Mouse (Mus musculus) adrenal gland, postnatal 14 days (tissue): ENCODE measurements around the gene Ifi44. TPM values are rescaled to one million over a fixed set of nuclear protein-coding genes. Genes with fewer than 3 reads are reported as not detected.

Source experiments
- DNase-seq: peaks from one replicate; pipeline ENCODE4 v3.0.0; 2021; ENCODE audit warnings: mixed read lengths
- long read RNA-seq, 2 experiments: library from polyadenylated mRNA; stranded (forward); transcript quantifications; one replicate each; pipeline ENCODE4 v2.0.0; 2021
- total RNA-seq: library from RNA; stranded (reverse); gene quantifications from 2 replicates; pipeline ENCODE4 v1.2.3, GENCODE M21; 2021

The Ifi44 gene
- 2.0 and 2.7 TPM in 2 replicates for total RNA-seq
- long read RNA-seq, experiment 1, partial matches to known transcripts = 0 of 3 reads
- long read RNA-seq, experiment 1, other reads (novel, unspliced or antisense) = 1 of 3 reads
- long read RNA-seq, experiment 2 = 0 reads

GRCm38 (mm10) chr3:151749737-151750136, at the start of gene Ifi44:
Gene Ifi44, minus strand, starts transcription at chr3:151749960.
- DNase-seq = peak; percentile 39

DNA sequence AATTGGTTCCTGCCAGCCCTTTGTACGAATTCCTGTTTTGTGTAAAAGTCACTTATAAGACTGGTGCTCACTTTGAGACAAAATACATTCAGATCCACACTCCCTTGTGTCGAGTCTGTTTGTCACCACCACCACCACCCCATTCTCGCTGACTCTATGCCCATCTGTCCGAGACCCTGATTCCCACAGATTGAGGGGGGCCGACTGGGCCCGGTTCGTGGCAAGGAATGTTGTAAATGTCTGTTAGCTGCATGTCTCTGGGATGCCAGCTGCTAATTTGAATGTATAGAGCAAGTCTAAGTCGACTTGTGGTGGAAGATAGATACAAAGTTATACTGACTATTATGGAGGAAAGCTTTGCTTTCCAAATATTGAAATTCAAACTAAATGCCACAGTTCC, 38.9 kb upstream of the Ifi44 start:
- DNase-seq = no peak

DNA sequence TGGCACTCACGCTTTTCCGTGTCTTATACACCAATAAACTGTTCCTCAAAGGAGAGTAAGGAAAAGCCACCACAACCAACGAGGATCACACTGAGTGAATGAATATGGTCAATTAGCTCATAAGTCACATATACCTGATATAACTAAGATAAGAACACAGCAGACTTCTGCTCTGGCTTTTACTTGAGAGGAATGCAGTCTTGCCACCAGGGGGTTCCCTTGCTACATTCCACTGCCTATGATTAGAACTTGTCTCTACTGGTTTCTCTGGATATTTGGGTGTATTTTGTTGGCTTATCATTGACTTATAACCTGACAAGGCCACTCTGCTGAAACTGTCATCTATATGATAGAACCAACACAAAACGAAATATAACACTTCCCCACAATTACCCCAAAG, 25.3 kb upstream of the Ifi44 start:
- peak; percentile 21 for DNase-seq

GRCm38 (mm10) chr3:151771074-151771473, 21.3 kb upstream of the Ifi44 start:
- DNase-seq = peak; percentile 65

GRCm38 (mm10) chr3:151748514-151748913, 1.2 kb downstream of the Ifi44 start:
- no peak for DNase-seq

GRCm38 (mm10) chr3:151746058-151746457, 3.7 kb downstream of the Ifi44 start:
- no peak for DNase-seq

- no peak for DNase-seq
These were observed 7.5 kb downstream of the Ifi44 start for GRCm38 (mm10) chr3:151742223-151742622.

DNA sequence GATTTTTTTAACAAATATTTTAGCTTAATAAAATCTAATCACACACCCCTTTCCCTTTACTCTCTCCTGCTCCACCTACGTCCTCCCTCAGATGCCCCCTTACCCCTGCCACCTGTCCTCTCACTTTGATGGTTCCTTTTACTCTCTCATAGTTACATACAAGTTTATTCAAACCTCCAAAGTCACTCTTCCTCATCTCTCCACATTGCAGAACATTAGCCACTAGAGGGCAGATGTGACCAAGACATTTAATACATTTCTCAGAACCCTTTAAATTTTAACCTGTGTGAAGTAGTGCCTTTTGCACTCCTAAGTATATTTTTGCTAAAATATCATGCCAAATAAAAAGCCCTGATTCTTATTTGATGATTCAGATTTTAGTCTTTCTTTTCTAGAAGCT, 33.5 kb downstream of the Ifi44 start:
- DNase-seq = peak; percentile 12

GRCm38 (mm10) chr3:151707335-151707734, 42.4 kb downstream of the Ifi44 start:
- DNase-seq = no peak

Other genes starting within 250 kb of the Ifi44 start
- gene Ifi44l, start 12.9 kb upstream of the Ifi44 start, total RNA-seq = not detected in 2 replicates
- gene Ptgfr, start 87.7 kb upstream of the Ifi44 start, total RNA-seq = 0.15 and 0.71 TPM in 2 replicates